ENCODE assay signal across 12 mouse cellular contexts in the genomic region with DNA sequence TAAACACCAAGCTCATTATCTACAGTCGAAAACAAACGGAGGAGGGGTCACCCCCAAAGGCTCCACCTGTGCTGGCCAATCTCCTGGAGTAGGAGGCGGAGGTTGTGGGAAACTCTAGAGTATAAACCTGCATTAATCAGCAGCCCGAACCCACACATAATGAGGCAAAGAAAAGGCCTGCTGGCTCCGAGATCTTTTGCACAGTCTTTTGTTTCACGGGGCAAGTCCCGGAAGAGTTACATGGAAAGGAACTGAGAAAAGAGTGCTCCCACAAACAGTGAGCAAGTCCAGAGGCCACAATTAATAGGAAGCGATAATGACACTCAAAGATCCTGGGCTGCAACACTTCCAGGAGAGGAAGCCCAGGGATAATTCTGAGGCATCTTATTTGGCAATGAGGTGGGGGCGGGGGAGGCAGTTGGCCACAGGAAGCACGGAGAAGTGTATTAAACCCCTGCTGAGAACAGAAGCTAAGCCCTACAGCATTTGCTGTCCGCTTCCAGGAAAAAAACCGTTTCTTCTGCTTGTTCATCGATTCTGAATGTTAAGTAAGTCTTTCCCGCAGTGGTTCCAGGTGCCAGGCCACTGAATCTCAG. TPM values are rescaled to one million over a fixed set of nuclear protein-coding genes. Genes with fewer than 3 reads are reported as not detected.
DNase-seq lines count a peak whose midpoint lies in the region; ATAC-seq and TF ChIP-seq lines count a peak whose summit lies in the region.
"Had no signal": no experiment of that assay in that cellular context is flagged by ENCODE, and none has a peak within 500 bp of the region (broad histone marks: within the 10 kb centered on the region; RNA-seq: fewer than 3 reads in every experiment).

No protein-coding gene starts in this region.

- no peak for TF ChIP-seq EP300 in heart, postnatal 0 days (IDR thresholded peaks at IDR 0.05; ENCODE audit: low read depth)

- H3K9ac ChIP-seq in heart, postnatal 0 days (replicated peaks; ENCODE audit: low read depth, low read length): no peak overlapping the region
- H3K9ac ChIP-seq in hindbrain, embryonic 14.5 days: no peak overlapping the region
- H3K9ac ChIP-seq in neural tube, embryonic 12.5 days: no peak overlapping the region

- no peaks in the 10 kb centered on the region for H3K4me1 ChIP-seq in heart, postnatal 0 days (ENCODE audit: control insufficient read depth, insufficient read depth)
- H3K4me1 ChIP-seq in embryonic facial prominence, embryonic 10.5 days: peaks cover 11% of the 10 kb centered on the region
- peaks cover 12% of the 10 kb centered on the region for H3K4me1 ChIP-seq in hindbrain, embryonic 14.5 days (replicated peaks; ENCODE audit: control insufficient read depth, insufficient read depth, low read length)
- H3K4me1 ChIP-seq in neural tube, embryonic 12.5 days: peaks cover 4% of the 10 kb centered on the region; the same call in 1 of the 2 replicates

- 26% methylated on average over 14 of the region's 14 CpGs for WGBS in heart, postnatal 0 days
- WGBS in embryonic facial prominence, embryonic 10.5 days: 13% methylated on average over 14 of the region's 14 CpGs
- 9% methylated on average over 14 of the region's 14 CpGs for WGBS in hindbrain, embryonic 14.5 days
- WGBS in neural tube, embryonic 12.5 days: 12% methylated on average over 14 of the region's 14 CpGs

- H3K4me3 ChIP-seq in heart, postnatal 0 days (ENCODE audit: low read depth, low read length): no peak overlapping the region
- H3K4me3 ChIP-seq in embryonic facial prominence, embryonic 10.5 days: peak overlapping the region; percentile 23; the same call in 1 of the 2 replicates
- H3K4me3 ChIP-seq in hindbrain, embryonic 14.5 days (replicated peaks; ENCODE audit: low read length): no peak overlapping the region
- H3K4me3 ChIP-seq in neural tube, embryonic 12.5 days: no peak overlapping the region

- no peaks in the 10 kb centered on the region for H3K36me3 ChIP-seq in heart, postnatal 0 days (replicated peaks; ENCODE audit: control insufficient read depth, insufficient read depth, low read length)
- H3K36me3 ChIP-seq in embryonic facial prominence, embryonic 10.5 days (replicated peaks): no peaks in the 10 kb centered on the region
- no peaks in the 10 kb centered on the region for H3K36me3 ChIP-seq in hindbrain, embryonic 14.5 days (replicated peaks; ENCODE audit: control insufficient read depth, insufficient read depth)
- no peaks in the 10 kb centered on the region for H3K36me3 ChIP-seq in neural tube, embryonic 12.5 days

- H3K27me3 ChIP-seq in heart, postnatal 0 days (ENCODE audit: control insufficient read depth, insufficient read depth, low read length): no peaks in the 10 kb centered on the region
- H3K27me3 ChIP-seq in embryonic facial prominence, embryonic 10.5 days (replicated peaks; ENCODE audit: low read depth, poor library complexity, severe bottlenecking): no peaks in the 10 kb centered on the region
- H3K27me3 ChIP-seq in hindbrain, embryonic 14.5 days (ENCODE audit: control insufficient read depth, insufficient read depth, low read length): no peaks in the 10 kb centered on the region
- no peaks in the 10 kb centered on the region for H3K27me3 ChIP-seq in neural tube, embryonic 12.5 days (replicated peaks)

- H3K27ac ChIP-seq in heart, postnatal 0 days (ENCODE audit: low read depth): no peak overlapping the region
- peak overlapping the region; percentile 55 for H3K27ac ChIP-seq in embryonic facial prominence, embryonic 10.5 days (replicated peaks)
- peak overlapping the region; percentile 71 for H3K27ac ChIP-seq in hindbrain, embryonic 14.5 days
- H3K27ac ChIP-seq in neural tube, embryonic 12.5 days: no peak overlapping the region

- DNase-seq in heart, postnatal 0 days (ENCODE audit: low spot score): no peak
- DNase-seq in heart, adult 18-20 months: no peak
- DNase-seq in embryonic facial prominence, embryonic 10.5 days (ENCODE audit: low spot score): peak; percentile 23
- DNase-seq in hindbrain, embryonic 14.5 days (ENCODE audit: low spot score): peak; percentile 52
- DNase-seq in cerebellum, adult 8-10 months: no peak
- no peak for DNase-seq in thymus, postnatal 36 days
- no peak for DNase-seq in kidney, adult 18-20 months
- DNase-seq: adrenal gland, adult 2 months; kidney, postnatal 10 days; lung, adult 2 months had no signal

- no peaks in the 10 kb centered on the region for H3K9me3 ChIP-seq in heart, postnatal 0 days (replicated peaks; ENCODE audit: control insufficient read depth, low read length)
- H3K9me3 ChIP-seq in embryonic facial prominence, embryonic 10.5 days: no peaks in the 10 kb centered on the region
- no peaks in the 10 kb centered on the region for H3K9me3 ChIP-seq in hindbrain, embryonic 14.5 days (ENCODE audit: control insufficient read depth, low read length)
- H3K9me3 ChIP-seq in neural tube, embryonic 12.5 days: no peaks in the 10 kb centered on the region

- ATAC-seq in heart, postnatal 0 days (ENCODE audit: insufficient read depth, low read depth): no peak
- peak; percentile 73; the same call in 1 of the 2 replicates for ATAC-seq in hindbrain, embryonic 14.5 days (ENCODE audit: low FRiP score)
- ATAC-seq in neural tube, embryonic 12.5 days (ENCODE audit: low FRiP score, low read depth): no peak
- ATAC-seq: CD4-positive, CD25-positive, alpha-beta regulatory T cell, adult 4 months had no signal

- no peak for TF ChIP-seq CTCF in heart, postnatal 0 days (IDR thresholded peaks at IDR 0.05; ENCODE audit: low read depth)

- H3K4me2 ChIP-seq in heart, postnatal 0 days (ENCODE audit: low read depth, low read length): peak overlapping the region; percentile 17; the same call in 1 of the 2 replicates
- H3K4me2 ChIP-seq in hindbrain, embryonic 14.5 days (replicated peaks): peak overlapping the region; percentile 37
- peak overlapping the region; percentile 39 for H3K4me2 ChIP-seq in neural tube, embryonic 12.5 days (replicated peaks)

RNA-seq across cellular contexts. Expression of a gene that starts 59.1 kb away (rescaled TPM):
- 2.2 and 2.8 TPM in 2 replicates for total RNA-seq in heart, postnatal 0 days (2014; rRNA removed; ENCODE audit: low replicate concordance)
- 1.1 and 1.5 TPM in 2 replicates for polyA plus RNA-seq in heart, postnatal 0 days (2015; fragmentation: Nextera tagmentation; extraction: Ambion mirVana)
- total RNA-seq in heart, adult 18-20 months (2021): 1 to 10 TPM; 2.1 to 2.2 TPM
- 0.98 and 1.2 TPM in 2 replicates for polyA plus RNA-seq in embryonic facial prominence, embryonic 10.5 days (2016; fragmentation: Nextera tagmentation; extraction: Ambion mirVana)
- 1.6 and 1.8 TPM in 2 replicates for polyA plus RNA-seq in hindbrain, embryonic 14.5 days (2014; fragmentation: Nextera tagmentation; extraction: Ambion mirVana)
- 2.3 and 2.4 TPM in 2 replicates for polyA plus RNA-seq in neural tube, embryonic 12.5 days (2016; fragmentation: Nextera tagmentation; extraction: Ambion mirVana)
- polyA plus RNA-seq: CD4-positive, CD25-positive, alpha-beta regulatory T cell, adult 4 months had no signal

Comparison
In these comparisons a context has a peak if more than half of its experiments do, and no peak if none do; other contexts are left out.
1. DNase-seq: peak in embryonic facial prominence, embryonic 10.5 days (single experiment) and hindbrain, embryonic 14.5 days (single experiment); none in heart, postnatal 0 days (single experiment), heart, adult 18-20 months (0 of 2), cerebellum, adult 8-10 months (single experiment), thymus, postnatal 36 days (0 of 2) and kidney, adult 18-20 months (single experiment).
2. H3K27ac ChIP-seq: peak in embryonic facial prominence, embryonic 10.5 days (single experiment) and hindbrain, embryonic 14.5 days (single experiment); none in heart, postnatal 0 days (single experiment) and neural tube, embryonic 12.5 days (single experiment).
3. Peak in every context shown above with its lines, with median percentiles within 50 percentile points of each other: H3K4me2 ChIP-seq.